Mouse (Mus musculus) kidney, embryonic 15.5 days (tissue): ENCODE results near the gene Fgfr2. TPM values are rescaled to one million over a fixed set of nuclear protein-coding genes. Genes with fewer than 3 reads are reported as not detected.

Experiments
- ATAC-seq: fragments of 200-750 bp; cut with Nextera tagmentation; replicated peaks from 2 replicates; pipeline ENCODE4 v1.8.0; 2017; ENCODE audit warnings: moderate TSS enrichment; ENCODE audit not compliant: low FRiP score
- H3K27ac ChIP-seq: fragments of 300-500 bp; sonication (generic); 2 replicates; pipeline ENCODE4 v1.5.1; 2015; ENCODE audit warnings: mild to moderate bottlenecking, inconsistent platforms
- H3K27me3 ChIP-seq: fragments of 300-500 bp; sonication (generic); 2 replicates; pipeline ENCODE4 v1.6.1; 2015; ENCODE audit warnings: inconsistent platforms
- H3K36me3 ChIP-seq: fragments of 300-500 bp; sonication (generic); 2 replicates; pipeline ENCODE4 v1.6.1; 2015; ENCODE audit warnings: inconsistent platforms
- H3K4me1 ChIP-seq: fragments of 300-500 bp; sonication (generic); 2 replicates; pipeline ENCODE4 v1.6.1; 2015; ENCODE audit warnings: inconsistent platforms
- H3K4me2 ChIP-seq: fragments of 300-500 bp; sonication (generic); 2 replicates; pipeline ENCODE4 v1.6.1; 2015; ENCODE audit warnings: moderate library complexity, mild to moderate bottlenecking, inconsistent platforms
- H3K4me3 ChIP-seq: fragments of 300-500 bp; sonication (generic); replicated peaks from 2 replicates; pipeline ENCODE4 v1.5.1; 2015; ENCODE audit warnings: mild to moderate bottlenecking, inconsistent platforms
- H3K9ac ChIP-seq: fragments of 300-500 bp; sonication (generic); 2 replicates; pipeline ENCODE4 v1.6.1; 2015; ENCODE audit warnings: mild to moderate bottlenecking, inconsistent platforms
- H3K9me3 ChIP-seq: fragments of 300-500 bp; sonication (generic); replicated peaks from 2 replicates; pipeline ENCODE4 v1.6.1; 2016; ENCODE audit warnings: inconsistent platforms
- WGBS: fragments of 180-500 bp; shearing (Covaris S2); methylation state at CpG from one replicate; pipeline ENCODE4 v1.1.7; 2015; ENCODE audit warnings: mixed read lengths; 5-methylcytosine and 5-hydroxymethylcytosine counted together
- polyA plus RNA-seq: library from polyadenylated mRNA; unstranded; fragments of >200 nt; fragmentation: Nextera tagmentation; extraction: Ambion mirVana; gene quantifications from 2 replicates; pipeline ENCODE4 v1.2.1, GENCODE M21; 2015

Gene Fgfr2
- polyA plus RNA-seq, 1 experiment from 2014 or later: 104 TPM

- Histone ChIP-seq H3K4me3 (no peak overlapping the region), H3K9me3 (no peaks in the 10 kb centered on the region), H3K27me3 (no peaks in the 10 kb centered on the region), H3K4me1 (peaks cover 6% of the 10 kb centered on the region; the same call in 1 of the 2 replicates), H3K36me3 (peaks cover 31% of the 10 kb centered on the region), H3K4me2 (no peak overlapping the region), H3K9ac (no peak overlapping the region), H3K27ac (peak overlapping the region; percentile 13; the same call in 1 of the 2 replicates)
- peak; percentile 49; the same call in 1 of the 2 replicates for ATAC-seq
- WGBS: 37% methylated on average over 7 of the region's 7 CpGs
Observed at GRCm38 (mm10) chr7:132887019-132887804, 235.9 kb downstream of the Fgfr2 start.

GRCm38 (mm10) chr7:132884031-132884430, 239.1 kb downstream of the Fgfr2 start:
- Histone ChIP-seq H3K9ac (no peak overlapping the region), H3K27me3 (no peaks in the 10 kb centered on the region), H3K4me1 (peaks cover 6% of the 10 kb centered on the region; the same call in 1 of the 2 replicates), H3K27ac (no peak overlapping the region), H3K9me3 (no peaks in the 10 kb centered on the region), H3K36me3 (peaks cover 61% of the 10 kb centered on the region), H3K4me2 (no peak overlapping the region), H3K4me3 (no peak overlapping the region)
- 94% methylated on average over 7 of the region's 7 CpGs for WGBS
- no peak for ATAC-seq

- Histone ChIP-seq H3K36me3 (peaks cover 77% of the 10 kb centered on the region), H3K27me3 (no peaks in the 10 kb centered on the region)
- ATAC-seq: no peak
Observed at GRCm38 (mm10) chr7:132882343-132882742, 240.8 kb downstream of the Fgfr2 start.

GRCm38 (mm10) chr7:132880276-132880675, 242.9 kb downstream of the Fgfr2 start:
- 0 out of 2 replicates have a peak, but pooled peaks cover 4% of the 10 kb centered on the region for H3K4me1 ChIP-seq
- 90% methylated on average over 1 of the region's 1 CpGs for WGBS
- no peaks in the 10 kb centered on the region for H3K9me3 ChIP-seq
- no peak overlapping the region for H3K4me2 ChIP-seq
- peaks cover 93% of the 10 kb centered on the region for H3K36me3 ChIP-seq
- no peak overlapping the region for H3K4me3 ChIP-seq
- no peak for ATAC-seq
- no peak overlapping the region for H3K27ac ChIP-seq
- H3K27me3 ChIP-seq: no peaks in the 10 kb centered on the region
- no peak overlapping the region for H3K9ac ChIP-seq

More at GRCm38 (mm10) chr7:132882343-132882742, 240.8 kb downstream of the Fgfr2 start:
- Histone ChIP-seq H3K27ac (no peak overlapping the region), H3K9me3 (no peaks in the 10 kb centered on the region), H3K4me3 (no peak overlapping the region), H3K9ac (no peak overlapping the region), H3K4me2 (no peak overlapping the region), H3K4me1 (peaks cover 5% of the 10 kb centered on the region; the same call in 1 of the 2 replicates)
- WGBS: 86% methylated on average over 2 of the region's 2 CpGs

- no peak overlapping the region for H3K4me2 ChIP-seq
- H3K4me1 ChIP-seq: peaks cover 9% of the 10 kb centered on the region; the same call in 1 of the 2 replicates
- H3K27ac ChIP-seq: peak overlapping the region; percentile 71
- H3K36me3 ChIP-seq: peaks cover 95% of the 10 kb centered on the region
- H3K9ac ChIP-seq: no peak overlapping the region
- 61% methylated on average over 2 of the region's 2 CpGs for WGBS
- no peaks in the 10 kb centered on the region for H3K27me3 ChIP-seq
- H3K4me3 ChIP-seq: no peak overlapping the region
- H3K9me3 ChIP-seq: no peaks in the 10 kb centered on the region
- peak; percentile 73 for ATAC-seq
Observed at GRCm38 (mm10) chr7:132875391-132876086, 247.6 kb downstream of the Fgfr2 start.

GRCm38 (mm10) chr7:132873043-132873442, 250.1 kb downstream of the Fgfr2 start:
- Histone ChIP-seq H3K9me3 (no peaks in the 10 kb centered on the region), H3K4me2 (no peak overlapping the region), H3K4me3 (no peak overlapping the region), H3K36me3 (peaks cover 95% of the 10 kb centered on the region), H3K27ac (no peak overlapping the region), H3K4me1 (peaks cover 9% of the 10 kb centered on the region; the same call in 1 of the 2 replicates), H3K27me3 (no peaks in the 10 kb centered on the region), H3K9ac (no peak overlapping the region)
- ATAC-seq: no peak
- 93% methylated on average over 2 of the region's 2 CpGs for WGBS

- no peak for ATAC-seq
Observed at GRCm38 (mm10) chr7:132866316-132866715, 256.8 kb downstream of the Fgfr2 start.

GRCm38 (mm10) chr7:132859042-132859958, 263.9 kb downstream of the Fgfr2 start, which contains the start of gene Abraxas2:
Gene Abraxas2 (plus strand): TSS chr7:132859225.
- H3K9ac ChIP-seq: peak within 1 kb of the TSS; percentile 94
- H3K27ac ChIP-seq: peak within 1 kb of the TSS; percentile 86
- WGBS: under 1% methylated on average over 53 of the region's 53 CpGs

More at GRCm38 (mm10) chr7:132866316-132866715, 256.8 kb downstream of the Fgfr2 start:
- H3K9ac ChIP-seq: no peak overlapping the region
- H3K4me2 ChIP-seq: no peak overlapping the region
- H3K4me3 ChIP-seq: no peak overlapping the region
- peaks cover 65% of the 10 kb centered on the region for H3K36me3 ChIP-seq
- H3K27ac ChIP-seq: no peak overlapping the region
- no peaks in the 10 kb centered on the region for H3K9me3 ChIP-seq
- H3K4me1 ChIP-seq: no peaks in the 10 kb centered on the region
- no peaks in the 10 kb centered on the region for H3K27me3 ChIP-seq
- WGBS: 92% methylated on average over 9 of the region's 9 CpGs

GRCm38 (mm10) chr7:132858043-132858608, 265.0 kb downstream of the Fgfr2 start:
- Histone ChIP-seq H3K27ac (no peak overlapping the region), H3K4me3 (no peak overlapping the region), H3K9ac (no peak overlapping the region), H3K4me2 (no peak overlapping the region), H3K4me1 (peaks cover 15% of the 10 kb centered on the region), H3K27me3 (no peaks in the 10 kb centered on the region), H3K9me3 (no peaks in the 10 kb centered on the region), H3K36me3 (no peaks in the 10 kb centered on the region)
- WGBS: 71% methylated on average over 5 of the region's 5 CpGs
- ATAC-seq: no peak

More at GRCm38 (mm10) chr7:132859042-132859958, 263.9 kb downstream of the Fgfr2 start, which contains the start of gene Abraxas2:
- Histone ChIP-seq H3K4me2 (peak within 1 kb of the TSS; percentile 64), H3K9me3 (no peaks in the 10 kb centered on the region), H3K4me1 (peaks cover 15% of the 10 kb centered on the region), H3K27me3 (no peaks in the 10 kb centered on the region), H3K4me3 (peak within 1 kb of the TSS; percentile 81), H3K36me3 (no peaks in the 10 kb centered on the region)
- peak; percentile 96 for ATAC-seq

- Histone ChIP-seq H3K4me2 (no peak overlapping the region), H3K4me1 (peaks cover 27% of the 10 kb centered on the region), H3K27me3 (no peaks in the 10 kb centered on the region), H3K9me3 (no peaks in the 10 kb centered on the region), H3K9ac (no peak overlapping the region), H3K36me3 (no peaks in the 10 kb centered on the region), H3K27ac (no peak overlapping the region), H3K4me3 (no peak overlapping the region)
- WGBS: 83% methylated on average over 1 of the region's 1 CpGs
- no peak for ATAC-seq
Observed at GRCm38 (mm10) chr7:132856083-132856482, 267.1 kb downstream of the Fgfr2 start.

GRCm38 (mm10) chr7:132853946-132854345, 269.2 kb downstream of the Fgfr2 start:
- no peaks in the 10 kb centered on the region for H3K9me3 ChIP-seq
- no peak overlapping the region for H3K9ac ChIP-seq
- 73% methylated on average over 4 of the region's 4 CpGs for WGBS
- peaks cover 16% of the 10 kb centered on the region for H3K36me3 ChIP-seq
- no peaks in the 10 kb centered on the region for H3K27me3 ChIP-seq
- ATAC-seq: no peak
- no peak overlapping the region for H3K4me2 ChIP-seq
- H3K27ac ChIP-seq: no peak overlapping the region
- peaks cover 19% of the 10 kb centered on the region for H3K4me1 ChIP-seq
- H3K4me3 ChIP-seq: no peak overlapping the region
